Mouse (Mus musculus): Measurements from ENCODE around the gene Rrp1b. TPM values are rescaled to one million over a fixed set of nuclear protein-coding genes. Genes with fewer than 3 reads are reported as not detected.
"Not testable (repeated sequence)": the region's sequence is repeated elsewhere in the genome, so short reads cannot be mapped to it uniquely, and the experiment has no call there.

Gene Rrp1b
- total and polyA plus RNA-seq, 2 experiments, result 5.7 to 5.9 TPM

- Histone ChIP-seq H3K9ac (ENCODE audit: low read depth, low read length) (no peak overlapping the region), H3K27ac (replicated peaks; ENCODE audit: insufficient read depth, low read depth, low read length) (no peak overlapping the region), H3K4me1 (ENCODE audit: control insufficient read depth, insufficient read depth, low read length) (no peaks in the 10 kb centered on the region), H3K4me3 (ENCODE audit: insufficient read depth, low read depth, low read length) (no peak overlapping the region), H3K27me3 (ENCODE audit: control insufficient read depth, insufficient read depth, low read length) (no peaks in the 10 kb centered on the region), H3K79me2 (ENCODE audit: control insufficient read depth, insufficient read depth, low read length) (no peaks in the 10 kb centered on the region), H3K36me3 (ENCODE audit: control insufficient read depth, insufficient read depth, low read length) (no peaks in the 10 kb centered on the region)
- WGBS, result 56% methylated on average over 4 of the region's 4 CpGs
- TF ChIP-seq POLR2A (IDR thresholded peaks at IDR 0.05; ENCODE audit: extremely low read depth, insufficient read depth, low read length) (no peak), CTCF (IDR thresholded peaks at IDR 0.05; ENCODE audit: low read depth, low read length) (no peak)
- no peak for DNase-seq (ENCODE audit: extremely low read depth, low read depth, low spot score)
Observed at GRCm38 (mm10) chr17:32074658-32075057, 38.8 kb downstream of the Rrp1b start.

- no peak for TF ChIP-seq POLR2A (IDR thresholded peaks at IDR 0.05; ENCODE audit: extremely low read depth, insufficient read depth, low read length)
- peak; percentile 88 for TF ChIP-seq CTCF (IDR thresholded peaks at IDR 0.05; ENCODE audit: low read depth, low read length)
- no peaks in the 10 kb centered on the region for H3K36me3 ChIP-seq (ENCODE audit: control insufficient read depth, insufficient read depth, low read length)
- no peak overlapping the region for H3K4me3 ChIP-seq (ENCODE audit: insufficient read depth, low read depth, low read length)
- H3K27me3 ChIP-seq (ENCODE audit: control insufficient read depth, insufficient read depth, low read length), result no peaks in the 10 kb centered on the region
- 10% methylated on average over 2 of the region's 2 CpGs for WGBS
- H3K79me2 ChIP-seq (ENCODE audit: control insufficient read depth, insufficient read depth, low read length), result no peaks in the 10 kb centered on the region
- DNase-seq (ENCODE audit: extremely low read depth, low read depth, low spot score), result peak; percentile 12
- H3K4me1 ChIP-seq (ENCODE audit: control insufficient read depth, insufficient read depth, low read length), result no peaks in the 10 kb centered on the region
- no peak overlapping the region for H3K27ac ChIP-seq (replicated peaks; ENCODE audit: insufficient read depth, low read depth, low read length)
- no peak overlapping the region for H3K9ac ChIP-seq (ENCODE audit: low read depth, low read length)
Observed at GRCm38 (mm10) chr17:32075164-32075563, 39.3 kb downstream of the Rrp1b start.

- H3K4me1 ChIP-seq (ENCODE audit: control insufficient read depth, insufficient read depth, low read length), result no peaks in the 10 kb centered on the region
- no peak for TF ChIP-seq CTCF (IDR thresholded peaks at IDR 0.05; ENCODE audit: low read depth, low read length)
- no peak for TF ChIP-seq POLR2A (IDR thresholded peaks at IDR 0.05; ENCODE audit: extremely low read depth, insufficient read depth, low read length)
- H3K4me3 ChIP-seq (ENCODE audit: insufficient read depth, low read depth, low read length), result no peak overlapping the region
- WGBS, result 77% methylated on average over 2 of the region's 2 CpGs
- DNase-seq (ENCODE audit: extremely low read depth, low read depth, low spot score), result no peak
- H3K9ac ChIP-seq (ENCODE audit: low read depth, low read length), result no peak overlapping the region
- H3K27me3 ChIP-seq (ENCODE audit: control insufficient read depth, insufficient read depth, low read length), result no peaks in the 10 kb centered on the region
- no peak overlapping the region for H3K27ac ChIP-seq (replicated peaks; ENCODE audit: insufficient read depth, low read depth, low read length)
- no peaks in the 10 kb centered on the region for H3K79me2 ChIP-seq (ENCODE audit: control insufficient read depth, insufficient read depth, low read length)
- no peaks in the 10 kb centered on the region for H3K36me3 ChIP-seq (ENCODE audit: control insufficient read depth, insufficient read depth, low read length)
Observed at GRCm38 (mm10) chr17:32083351-32083750, 47.5 kb downstream of the Rrp1b start.

- no peak overlapping the region for H3K4me3 ChIP-seq (ENCODE audit: insufficient read depth, low read depth, low read length)
- H3K36me3 ChIP-seq (ENCODE audit: control insufficient read depth, insufficient read depth, low read length), result no peaks in the 10 kb centered on the region
- H3K4me1 ChIP-seq (ENCODE audit: control insufficient read depth, insufficient read depth, low read length), result no peaks in the 10 kb centered on the region
- H3K79me2 ChIP-seq (ENCODE audit: control insufficient read depth, insufficient read depth, low read length), result no peaks in the 10 kb centered on the region
- WGBS, result 93% methylated on average over 2 of the region's 2 CpGs
- no peak for DNase-seq (ENCODE audit: extremely low read depth, low read depth, low spot score)
- no peaks in the 10 kb centered on the region for H3K27me3 ChIP-seq (ENCODE audit: control insufficient read depth, insufficient read depth, low read length)
- H3K9ac ChIP-seq (ENCODE audit: low read depth, low read length), result no peak overlapping the region
- H3K27ac ChIP-seq (replicated peaks; ENCODE audit: insufficient read depth, low read depth, low read length), result no peak overlapping the region
- no peak for TF ChIP-seq CTCF (IDR thresholded peaks at IDR 0.05; ENCODE audit: low read depth, low read length)
- no peak for TF ChIP-seq POLR2A (IDR thresholded peaks at IDR 0.05; ENCODE audit: extremely low read depth, insufficient read depth, low read length)
Observed at GRCm38 (mm10) chr17:32087069-32087468, 51.2 kb downstream of the Rrp1b start.

- H3K9ac ChIP-seq (ENCODE audit: low read depth, low read length), result no peak overlapping the region
- TF ChIP-seq POLR2A (IDR thresholded peaks at IDR 0.05; ENCODE audit: extremely low read depth, insufficient read depth, low read length) (no peak), CTCF (IDR thresholded peaks at IDR 0.05; ENCODE audit: low read depth, low read length) (no peak)
- DNase-seq (ENCODE audit: extremely low read depth, low read depth, low spot score), result no peak
- H3K79me2 ChIP-seq (ENCODE audit: control insufficient read depth, insufficient read depth, low read length), result no peaks in the 10 kb centered on the region
- 14% methylated on average over 1 of the region's 1 CpGs for WGBS
- no peak overlapping the region for H3K27ac ChIP-seq (replicated peaks; ENCODE audit: insufficient read depth, low read depth, low read length)
- H3K4me1 ChIP-seq (ENCODE audit: control insufficient read depth, insufficient read depth, low read length), result no peaks in the 10 kb centered on the region
- no peaks in the 10 kb centered on the region for H3K36me3 ChIP-seq (ENCODE audit: control insufficient read depth, insufficient read depth, low read length)
- peak overlapping the region; percentile 28 for H3K4me3 ChIP-seq (ENCODE audit: insufficient read depth, low read depth, low read length)
- no peaks in the 10 kb centered on the region for H3K27me3 ChIP-seq (ENCODE audit: control insufficient read depth, insufficient read depth, low read length)
Observed at GRCm38 (mm10) chr17:32091032-32091363, 55.1 kb downstream of the Rrp1b start.

GRCm38 (mm10) chr17:32091364-32092240 is 55.7 kb downstream of the Rrp1b start:
- not testable (repeated sequence) for H3K27ac ChIP-seq (replicated peaks; ENCODE audit: insufficient read depth, low read depth, low read length); H3K4me1 ChIP-seq (ENCODE audit: control insufficient read depth, insufficient read depth, low read length); H3K27me3 ChIP-seq (ENCODE audit: control insufficient read depth, insufficient read depth, low read length); H3K79me2 ChIP-seq (ENCODE audit: control insufficient read depth, insufficient read depth, low read length); H3K9ac ChIP-seq (ENCODE audit: low read depth, low read length); H3K36me3 ChIP-seq (ENCODE audit: control insufficient read depth, insufficient read depth, low read length)
- peak; percentile 15 for DNase-seq (ENCODE audit: extremely low read depth, low read depth, low spot score)
- peak overlapping the region; percentile 28 for H3K4me3 ChIP-seq (ENCODE audit: insufficient read depth, low read depth, low read length)
- 5% methylated on average over 16 of the region's 16 CpGs for WGBS
